Mouse (Mus musculus) midbrain, embryonic 16.5 days (tissue): ENCODE measurements around the gene Gm44579. TPM values are rescaled to one million over a fixed set of nuclear protein-coding genes. Genes with fewer than 3 reads are reported as not detected.

Experiments used
- polyA plus RNA-seq: library from polyadenylated mRNA; unstranded; fragments of >200 nt; fragmentation: Nextera tagmentation; extraction: Ambion mirVana; gene quantifications from 2 replicates; pipeline ENCODE4 v1.2.1, GENCODE M21; 2015

Gene Gm44579
- polyA plus RNA-seq, 1 experiment from 2014 or later: not detected

Other genes with a start within 250 kb of the Gm44579 start
- gene Col2a1, start 216.3 kb downstream of the Gm44579 start, polyA plus RNA-seq: 22.6 and 34.8 TPM in 2 replicates
- gene Pfkm, start 128.4 kb downstream of the Gm44579 start, polyA plus RNA-seq: 93.9 and 102 TPM in 2 replicates
- 20.8 and 25.3 TPM in 2 replicates for gene Senp1, start 127.2 kb downstream of the Gm44579 start, polyA plus RNA-seq
- 60.2 and 63.5 TPM in 2 replicates for gene Asb8, start 55.4 kb downstream of the Gm44579 start, polyA plus RNA-seq
- gene Ccdc184, start 53.8 kb downstream of the Gm44579 start, polyA plus RNA-seq: 118 and 146 TPM in 2 replicates
- not detected in 2 replicates for gene Olfr288, start 25.4 kb downstream of the Gm44579 start, polyA plus RNA-seq
- 0.16 and 0.20 TPM in 2 replicates for gene Olfr287, start 79 bp upstream of the Gm44579 start, polyA plus RNA-seq
- not detected in 2 replicates for gene Olfr286, start 13.5 kb upstream of the Gm44579 start, polyA plus RNA-seq
- gene H1fnt, start 36.3 kb upstream of the Gm44579 start, polyA plus RNA-seq: not detected in 2 replicates
- gene Zfp641, start 75.2 kb upstream of the Gm44579 start, polyA plus RNA-seq: 13.3 and 14.4 TPM in 2 replicates
- not detected in 2 replicates for gene Olfr285, start 96.4 kb upstream of the Gm44579 start, polyA plus RNA-seq
- gene Olfr284, start 120.0 kb upstream of the Gm44579 start, polyA plus RNA-seq: not detected in 2 replicates
- gene Olfr283, start 160.0 kb upstream of the Gm44579 start, polyA plus RNA-seq: not detected in 2 replicates
- not detected in 2 replicates for gene Olfr282, start 210.2 kb upstream of the Gm44579 start, polyA plus RNA-seq
- gene Olfr281, start 231.6 kb upstream of the Gm44579 start, polyA plus RNA-seq: not detected in 2 replicates
- not detected in 2 replicates for gene OR5BS1P, start 248.9 kb upstream of the Gm44579 start, polyA plus RNA-seq